In the genomic region with DNA sequence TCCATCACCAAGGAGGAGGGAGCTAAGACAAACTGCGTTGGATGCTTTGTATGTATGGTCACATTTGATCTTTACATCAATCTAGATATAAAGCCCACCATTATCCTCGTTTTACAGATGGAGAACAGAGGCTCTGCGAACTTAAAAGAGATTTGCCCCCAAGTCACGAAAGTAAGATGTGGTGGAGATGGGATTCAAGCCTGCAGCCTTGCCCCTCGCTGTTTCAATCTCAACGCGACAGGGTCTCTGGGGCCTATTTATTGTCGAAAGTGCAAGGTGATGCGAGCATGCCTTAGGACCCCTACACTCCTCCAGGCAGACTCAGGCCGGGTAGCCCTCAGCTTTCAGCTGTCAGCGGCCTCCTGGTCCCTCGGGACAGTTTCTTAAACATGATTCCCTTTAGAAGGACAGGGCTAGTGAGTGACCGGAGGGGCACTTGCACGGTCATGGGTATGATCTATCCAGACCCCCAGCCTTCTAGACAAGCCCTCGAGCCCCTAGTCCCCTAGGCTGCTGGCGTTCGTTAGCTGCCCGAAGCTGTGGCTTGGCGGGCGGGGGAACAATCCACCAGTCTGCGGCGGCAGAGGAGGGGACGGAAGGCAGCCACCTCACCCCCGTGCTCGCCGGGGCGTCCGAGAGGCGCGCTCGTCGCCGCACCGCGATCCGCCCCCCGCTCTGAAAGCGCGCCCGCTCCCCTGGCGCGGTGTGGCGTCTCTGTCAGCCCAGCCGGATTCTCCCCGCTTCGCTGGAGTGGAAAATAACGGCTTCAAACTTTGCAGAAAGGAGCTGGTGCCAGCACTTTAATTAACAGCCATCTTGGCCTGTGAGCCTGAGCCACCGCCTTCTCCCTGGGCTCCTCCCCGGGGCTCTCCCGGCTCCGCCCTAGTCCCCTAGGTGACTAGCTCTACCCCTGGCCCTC, we compare ENCODE assay signal across 9 mouse cellular contexts. TPM values are rescaled to one million over a fixed set of nuclear protein-coding genes. Genes with fewer than 3 reads are reported as not detected.
DNase-seq lines count a peak whose midpoint lies in the region; ATAC-seq lines count a peak whose summit lies in the region.
"Had no signal": no experiment of that assay in that cellular context is flagged by ENCODE, and none has a peak within 500 bp of the region (broad histone marks: within the 10 kb centered on the region; RNA-seq: fewer than 3 reads in every experiment).

No protein-coding gene starts in this region.

- peak overlapping the region; percentile 85 for H3K4me2 ChIP-seq in embryonic facial prominence, embryonic 15.5 days (replicated peaks)
- H3K4me2 ChIP-seq in midbrain, embryonic 16.5 days (ENCODE audit: low read length), result peak overlapping the region; percentile 77

- peak overlapping the region; percentile 48 for H3K4me3 ChIP-seq in embryonic facial prominence, embryonic 15.5 days (replicated peaks)
- H3K4me3 ChIP-seq in midbrain, embryonic 16.5 days (ENCODE audit: low read depth, low read length), result peak overlapping the region; percentile 44

- peaks cover 42% of the 10 kb centered on the region for H3K4me1 ChIP-seq in embryonic facial prominence, embryonic 15.5 days
- H3K4me1 ChIP-seq in midbrain, embryonic 16.5 days (ENCODE audit: control insufficient read depth, insufficient read depth, low read length), result peaks cover 30% of the 10 kb centered on the region

- H3K27ac ChIP-seq in embryonic facial prominence, embryonic 15.5 days (replicated peaks), result no peak overlapping the region
- H3K27ac ChIP-seq in midbrain, embryonic 16.5 days (ENCODE audit: low read length), result no peak overlapping the region
- H3K27ac ChIP-seq: macrophage had no signal

- peaks cover 86% of the 10 kb centered on the region for H3K27me3 ChIP-seq in embryonic facial prominence, embryonic 15.5 days
- peaks cover 66% of the 10 kb centered on the region for H3K27me3 ChIP-seq in midbrain, embryonic 16.5 days (ENCODE audit: control insufficient read depth, insufficient read depth, low read depth, low read length)

- 2% methylated on average over 51 of the region's 51 CpGs for WGBS in embryonic facial prominence, embryonic 15.5 days
- WGBS in midbrain, embryonic 16.5 days, result 2% methylated on average over 36 of the region's 51 CpGs

- no peaks in the 10 kb centered on the region for H3K36me3 ChIP-seq in embryonic facial prominence, embryonic 15.5 days
- no peaks in the 10 kb centered on the region for H3K36me3 ChIP-seq in midbrain, embryonic 16.5 days (ENCODE audit: control insufficient read depth, insufficient read depth, low read length)

- 0 out of 2 replicates have a peak overlapping the region, but pooled peaks have one; percentile 24 for H3K9ac ChIP-seq in embryonic facial prominence, embryonic 15.5 days
- H3K9ac ChIP-seq in midbrain, embryonic 16.5 days (ENCODE audit: low read depth, low read length), result peak overlapping the region; percentile 65

- no peaks in the 10 kb centered on the region for H3K9me3 ChIP-seq in embryonic facial prominence, embryonic 15.5 days (replicated peaks)
- H3K9me3 ChIP-seq in midbrain, embryonic 16.5 days (replicated peaks; ENCODE audit: control insufficient read depth, low read length, poor library complexity, severe bottlenecking), result no peaks in the 10 kb centered on the region

- peak; percentile 29 to 56 for DNase-seq in layer of hippocampus, adult 18-20 months (ENCODE audit: low spot score in 2 of 2)
- DNase-seq in layer of hippocampus, adult 11-12 months (ENCODE audit: low spot score), result no peak
- peak; percentile 50 for DNase-seq in MN1 (ENCODE audit: low spot score)
- DNase-seq in heart, postnatal 4 days, result peak; percentile 60
- peak; percentile 69 to 77 for DNase-seq in kidney, postnatal 4 days
- DNase-seq in natural killer cell, adult 2 months (ENCODE audit: low spot score in 2 of 2), result no peak

- ATAC-seq in embryonic facial prominence, embryonic 15.5 days (ENCODE audit: insufficient number of reproducible peaks, low FRiP score, low TSS enrichment, low read depth), result no peak
- ATAC-seq in midbrain, embryonic 16.5 days, result no peak

RNA-seq across cellular contexts. Expression of gene C1ql1, which starts 1.8 kb away (rescaled TPM):
- total RNA-seq in layer of hippocampus, adult 18-20 months (2021), result 10 to 100 TPM; 17.3 to 20.4 TPM
- polyA plus RNA-seq in embryonic facial prominence, embryonic 15.5 days (2015; fragmentation: Nextera tagmentation; extraction: Ambion mirVana), result 2.7 and 4.1 TPM in 2 replicates
- under 1 TPM; 0.36 to 0.55 TPM for total RNA-seq in heart, postnatal 4 days (2021)
- polyA plus RNA-seq in midbrain, embryonic 16.5 days (2015; fragmentation: Nextera tagmentation; extraction: Ambion mirVana), result 6.0 and 7.9 TPM in 2 replicates
- polyA plus RNA-seq: macrophage had no signal

RNA-seq across cellular contexts. Expression of gene Kif18b, which starts 23.4 kb away (rescaled TPM):
- not detected for total RNA-seq in layer of hippocampus, adult 18-20 months (2021)
- polyA plus RNA-seq in embryonic facial prominence, embryonic 15.5 days (2015; fragmentation: Nextera tagmentation; extraction: Ambion mirVana), result 8.0 and 8.8 TPM in 2 replicates
- total RNA-seq in heart, postnatal 4 days (2021), result 10 to 100 TPM; 16.7 to 17.8 TPM
- 0.75 and 1.4 TPM in 2 replicates for polyA plus RNA-seq in midbrain, embryonic 16.5 days (2015; fragmentation: Nextera tagmentation; extraction: Ambion mirVana)

RNA-seq across cellular contexts. Expression of gene Gfap, which starts 47.6 kb away (rescaled TPM):
- total RNA-seq in layer of hippocampus, adult 18-20 months (2021), result 100 to 1,000 TPM; 441 to 481 TPM
- polyA plus RNA-seq in embryonic facial prominence, embryonic 15.5 days (2015; fragmentation: Nextera tagmentation; extraction: Ambion mirVana), result 0.39 and 0.51 TPM in 2 replicates
- total RNA-seq in heart, postnatal 4 days (2021), result under 1 TPM; 0.14 to 0.26 TPM
- 0.27 and 1.2 TPM in 2 replicates for polyA plus RNA-seq in midbrain, embryonic 16.5 days (2015; fragmentation: Nextera tagmentation; extraction: Ambion mirVana)
- polyA plus RNA-seq: macrophage had no signal

Comparison
In these comparisons a context has a peak if more than half of its experiments do, and no peak if none do; other contexts are left out.
1. DNase-seq: peak in layer of hippocampus, adult 18-20 months (2 of 2), MN1 (single experiment), heart, postnatal 4 days (single experiment) and kidney, postnatal 4 days (2 of 2); none in layer of hippocampus, adult 11-12 months (single experiment) and natural killer cell, adult 2 months (0 of 2).
2. RNA of gene C1ql1, which starts 1.8 kb away (total RNA-seq): 17.3 to 20.4 TPM in layer of hippocampus, adult 18-20 months; 0.36 to 0.55 TPM in heart, postnatal 4 days; every median in the first group is over 10 times any median in the second.
3. RNA of gene Kif18b, which starts 23.4 kb away (total RNA-seq): 16.7 to 17.8 TPM in heart, postnatal 4 days; not detected in layer of hippocampus, adult 18-20 months; every median in the first group is over 10 times any median in the second.
4. RNA of gene Gfap, which starts 47.6 kb away (total RNA-seq): 441 to 481 TPM in layer of hippocampus, adult 18-20 months; 0.14 to 0.26 TPM in heart, postnatal 4 days; every median in the first group is over 100 times any median in the second.